Mouse (Mus musculus): ENCODE data around the gene Mafb.

The Mafb gene

GRCm38 (mm10) chr2:160366980-160367338, at the start of gene Mafb:
Mafb (minus strand) TSS chr2:160367065.
- DNase-seq, result peak; percentile 60 to 67

GRCm38 (mm10) chr2:160415161-160415560, 48.3 kb upstream of the Mafb start:
- DNase-seq, result no peak

- no peak for DNase-seq
These were observed 47.9 kb upstream of the Mafb start for GRCm38 (mm10) chr2:160414736-160415135.

- peak in 1 of 2 experiments; percentile 40 for DNase-seq
These were observed 47.1 kb upstream of the Mafb start for GRCm38 (mm10) chr2:160413982-160414381.

GRCm38 (mm10) chr2:160413055-160413454, 46.2 kb upstream of the Mafb start:
- DNase-seq, result no peak

GRCm38 (mm10) chr2:160411431-160411830, 44.6 kb upstream of the Mafb start:
- DNase-seq, result no peak

- DNase-seq, result no peak
These were observed 40.9 kb upstream of the Mafb start for GRCm38 (mm10) chr2:160407720-160408119.

GRCm38 (mm10) chr2:160397747-160398146, 30.9 kb upstream of the Mafb start:
- no peak for DNase-seq

- DNase-seq, result no peak
These were observed 27.9 kb upstream of the Mafb start for GRCm38 (mm10) chr2:160394735-160395134.

GRCm38 (mm10) chr2:160392648-160393047, 25.8 kb upstream of the Mafb start:
- DNase-seq, result no peak

- no peak for DNase-seq
These were observed 21.7 kb upstream of the Mafb start for GRCm38 (mm10) chr2:160388596-160388995.

- DNase-seq, result no peak
These were observed 16.6 kb upstream of the Mafb start for GRCm38 (mm10) chr2:160383418-160383817.

- DNase-seq, result peak in 1 of 2 experiments; percentile 48
These were observed 11.4 kb upstream of the Mafb start for GRCm38 (mm10) chr2:160378271-160378670.

- DNase-seq, result no peak
These were observed 9.4 kb upstream of the Mafb start for GRCm38 (mm10) chr2:160376236-160376635.

GRCm38 (mm10) chr2:160369653-160370420, 3.0 kb upstream of the Mafb start:
- DNase-seq, result no peak

GRCm38 (mm10) chr2:160368422-160369357, 1.8 kb upstream of the Mafb start:
- no peak for DNase-seq

GRCm38 (mm10) chr2:160367448-160368208, 763 bp upstream of the Mafb start:
- DNase-seq, result peak; percentile 32 to 67

- DNase-seq, result no peak
These were observed 520 bp downstream of the Mafb start for GRCm38 (mm10) chr2:160366111-160366979.

GRCm38 (mm10) chr2:160365107-160365911, 1.6 kb downstream of the Mafb start:
- peak in 1 of 2 experiments; percentile 11 for DNase-seq

GRCm38 (mm10) chr2:160364666-160365065, 2.2 kb downstream of the Mafb start:
- DNase-seq, result no peak

GRCm38 (mm10) chr2:160364128-160364650, 2.7 kb downstream of the Mafb start:
- DNase-seq, result no peak
